Mouse (Mus musculus) embryonic facial prominence, embryonic 15.5 days (tissue): ENCODE data around the gene Kcna7. TPM values are rescaled to one million over a fixed set of nuclear protein-coding genes. Genes with fewer than 3 reads are reported as not detected.
A peak's percentile ranks its signal among the peaks of the same experiment; 100 is the strongest.
"Not testable (repeated sequence)": the region's sequence is repeated elsewhere in the genome, so short reads cannot be mapped to it uniquely, and the experiment has no call there.

Experiments
- ATAC-seq: fragments of 200-750 bp; cut with Nextera tagmentation; 2 replicates; pipeline ENCODE4 v1.8.0; 2017; ENCODE audit warnings: low read depth, moderate TSS enrichment; ENCODE audit not compliant: insufficient number of reproducible peaks, low FRiP score, low TSS enrichment
- H3K27ac ChIP-seq: fragments of 300-500 bp; sonication (generic); replicated peaks from 2 replicates; pipeline ENCODE4 v1.5.1; 2015; ENCODE audit warnings: mild to moderate bottlenecking, inconsistent platforms
- H3K27me3 ChIP-seq: fragments of 300-500 bp; sonication (generic); 2 replicates; pipeline ENCODE4 v1.6.1; 2015; ENCODE audit warnings: inconsistent platforms
- H3K36me3 ChIP-seq: fragments of 300-500 bp; sonication (generic); 2 replicates; pipeline ENCODE4 v1.6.1; 2015; ENCODE audit warnings: mild to moderate bottlenecking, inconsistent platforms
- H3K4me1 ChIP-seq: fragments of 300-500 bp; sonication (generic); 2 replicates; pipeline ENCODE4 v1.6.1; 2015; ENCODE audit warnings: inconsistent platforms
- H3K4me2 ChIP-seq: fragments of 300-500 bp; sonication (generic); replicated peaks from 2 replicates; pipeline ENCODE4 v1.6.1; 2015; ENCODE audit warnings: mild to moderate bottlenecking, inconsistent platforms
- H3K4me3 ChIP-seq: fragments of 300-500 bp; sonication (generic); replicated peaks from 2 replicates; pipeline ENCODE4 v1.5.1; 2015; ENCODE audit warnings: mild to moderate bottlenecking, inconsistent platforms
- H3K9ac ChIP-seq: fragments of 300-500 bp; sonication (generic); 2 replicates; pipeline ENCODE4 v1.6.1; 2015; ENCODE audit warnings: inconsistent platforms
- H3K9me3 ChIP-seq: fragments of 300-500 bp; sonication (generic); replicated peaks from 2 replicates; pipeline ENCODE4 v1.6.1; 2016; ENCODE audit warnings: inconsistent platforms
- WGBS: fragments of 180-500 bp; shearing (Covaris S2); methylation state at CpG from one replicate; pipeline ENCODE4 v1.1.7; 2015; 5-methylcytosine and 5-hydroxymethylcytosine counted together
- polyA plus RNA-seq: library from polyadenylated mRNA; unstranded; fragments of >200 nt; fragmentation: Nextera tagmentation; extraction: Ambion mirVana; gene quantifications from 2 replicates; pipeline ENCODE4 v1.2.1, GENCODE M21; 2015

Kcna7 gene
- polyA plus RNA-seq, result 0.22 and 0.36 TPM in 2 replicates

- no peak for ATAC-seq
- 9% methylated on average over 28 of the region's 28 CpGs for WGBS
- H3K9me3 ChIP-seq, result no peaks in the 10 kb centered on the region
- H3K9ac ChIP-seq, result 0 out of 2 replicates have a peak within 1 kb of the TSS, but pooled peaks have one; percentile 2
- peaks cover 24% of the 10 kb centered on the region for H3K4me1 ChIP-seq
- H3K4me3 ChIP-seq, result peak within 1 kb of the TSS; percentile 46
- H3K27me3 ChIP-seq, result peaks cover 53% of the 10 kb centered on the region
- H3K27ac ChIP-seq, result no peak within 1 kb of the TSS
- peak within 1 kb of the TSS; percentile 83 for H3K4me2 ChIP-seq
- H3K36me3 ChIP-seq, result no peaks in the 10 kb centered on the region
Observed at GRCm38 (mm10) chr7:45405091-45406075, at the start of gene Kcna7. Gene Kcna7, plus strand, starts transcription at chr7:45405653.

GRCm38 (mm10) chr7:45356087-45356486 lies 49.4 kb upstream of the Kcna7 start:
- H3K4me1 ChIP-seq, result peaks cover 2% of the 10 kb centered on the region
- peaks cover 10% of the 10 kb centered on the region; the same call in 1 of the 2 replicates for H3K36me3 ChIP-seq
- ATAC-seq, result no peak
- H3K4me3 ChIP-seq, result no peak overlapping the region
- WGBS, result 48% methylated on average over 13 of the region's 13 CpGs
- H3K9me3 ChIP-seq, result no peaks in the 10 kb centered on the region
- H3K4me2 ChIP-seq, result no peak overlapping the region
- H3K27ac ChIP-seq, result no peak overlapping the region
- H3K27me3 ChIP-seq, result peaks cover 2% of the 10 kb centered on the region; the same call in 1 of the 2 replicates
- H3K9ac ChIP-seq, result no peak overlapping the region

- not testable (repeated sequence) for H3K36me3 ChIP-seq, ATAC-seq, H3K27ac ChIP-seq, H3K9ac ChIP-seq, H3K4me3 ChIP-seq, H3K4me2 ChIP-seq, H3K9me3 ChIP-seq
- H3K27me3 ChIP-seq, result peaks cover 25% of the 10 kb centered on the region; the same call in 1 of the 2 replicates
- WGBS, result 65% methylated on average over 11 of the region's 11 CpGs
- H3K4me1 ChIP-seq, result peaks cover 21% of the 10 kb centered on the region
Observed at GRCm38 (mm10) chr7:45359081-45359480, 46.4 kb upstream of the Kcna7 start.

GRCm38 (mm10) chr7:45360404-45361125 lies 44.9 kb upstream of the Kcna7 start:
- peaks cover 3% of the 10 kb centered on the region; the same call in 1 of the 2 replicates for H3K36me3 ChIP-seq
- H3K4me1 ChIP-seq, result peaks cover 23% of the 10 kb centered on the region
- H3K4me2 ChIP-seq, result peak overlapping the region; percentile 83; the same call in 1 of the 2 replicates
- 50% methylated on average over 18 of the region's 18 CpGs for WGBS
- 0 out of 2 replicates have a peak overlapping the region, but pooled peaks have one; percentile 50 for H3K4me3 ChIP-seq
- H3K27me3 ChIP-seq, result peaks cover 35% of the 10 kb centered on the region; the same call in 1 of the 2 replicates
- H3K9me3 ChIP-seq, result no peaks in the 10 kb centered on the region
- no peak overlapping the region for H3K9ac ChIP-seq
- no peak overlapping the region for H3K27ac ChIP-seq
- peak; percentile 26; the same call in 1 of the 2 replicates for ATAC-seq

GRCm38 (mm10) chr7:45361243-45361804 lies 44.1 kb upstream of the Kcna7 start:
- WGBS, result 1% methylated on average over 43 of the region's 43 CpGs
- H3K27ac ChIP-seq, result no peak overlapping the region; the same call in 1 of the 2 replicates
- ATAC-seq, result peak; percentile 88
- no peaks in the 10 kb centered on the region for H3K9me3 ChIP-seq
- peak overlapping the region; percentile 50 for H3K4me3 ChIP-seq
- H3K27me3 ChIP-seq, result peaks cover 39% of the 10 kb centered on the region; the same call in 1 of the 2 replicates
- peak overlapping the region; percentile 26 for H3K9ac ChIP-seq
- H3K36me3 ChIP-seq, result peaks cover 3% of the 10 kb centered on the region; the same call in 1 of the 2 replicates
- peaks cover 30% of the 10 kb centered on the region for H3K4me1 ChIP-seq
- peak overlapping the region; percentile 83 for H3K4me2 ChIP-seq

GRCm38 (mm10) chr7:45362801-45363200 lies 42.7 kb upstream of the Kcna7 start:
- H3K4me1 ChIP-seq, result peaks cover 39% of the 10 kb centered on the region
- no peak overlapping the region for H3K4me3 ChIP-seq
- H3K27me3 ChIP-seq, result peaks cover 39% of the 10 kb centered on the region; the same call in 1 of the 2 replicates
- WGBS, result 6% methylated on average over 13 of the region's 13 CpGs
- no peaks in the 10 kb centered on the region for H3K36me3 ChIP-seq
- no peak overlapping the region for H3K27ac ChIP-seq
- no peak for ATAC-seq
- no peak overlapping the region for H3K9ac ChIP-seq
- no peak overlapping the region for H3K4me2 ChIP-seq
- H3K9me3 ChIP-seq, result no peaks in the 10 kb centered on the region

GRCm38 (mm10) chr7:45363983-45364382 lies 41.5 kb upstream of the Kcna7 start:
- WGBS, result 88% methylated on average over 2 of the region's 2 CpGs
- Histone ChIP-seq H3K36me3 (no peaks in the 10 kb centered on the region), H3K4me1 (peaks cover 43% of the 10 kb centered on the region), H3K9ac (no peak overlapping the region), H3K27ac (0 out of 2 replicates have a peak overlapping the region, but pooled peaks have one; percentile 44), H3K27me3 (peaks cover 49% of the 10 kb centered on the region), H3K9me3 (no peaks in the 10 kb centered on the region), H3K4me3 (no peak overlapping the region), H3K4me2 (no peak overlapping the region)
- ATAC-seq, result no peak

GRCm38 (mm10) chr7:45365742-45366651 lies 39.5 kb upstream of the Kcna7 start:
- WGBS, result 5% methylated on average over 34 of the region's 35 CpGs
- Histone ChIP-seq H3K4me2 (peak overlapping the region; percentile 98), H3K4me1 (peaks cover 55% of the 10 kb centered on the region), H3K9ac (peak overlapping the region; percentile 52), H3K9me3 (no peaks in the 10 kb centered on the region), H3K27ac (0 out of 2 replicates have a peak overlapping the region, but pooled peaks have one; percentile 41), H3K4me3 (peak overlapping the region; percentile 70), H3K27me3 (peaks cover 58% of the 10 kb centered on the region), H3K36me3 (no peaks in the 10 kb centered on the region)
- ATAC-seq, result no peak

GRCm38 (mm10) chr7:45366652-45367019 lies 38.8 kb upstream of the Kcna7 start, which contains the start of gene Ppfia3:
Gene Ppfia3, minus strand, starts transcription at chr7:45367019.
- H3K9me3 ChIP-seq, result no peaks in the 10 kb centered on the region
- WGBS, result 2% methylated on average over 22 of the region's 26 CpGs
- no peaks in the 10 kb centered on the region for H3K36me3 ChIP-seq
- H3K27ac ChIP-seq, result peak within 1 kb of the TSS; percentile 78
- peaks cover 49% of the 10 kb centered on the region for H3K4me1 ChIP-seq
- peaks cover 52% of the 10 kb centered on the region for H3K27me3 ChIP-seq
- ATAC-seq, result 0 out of 2 replicates have a peak, but pooled peaks have one; percentile 4
- H3K4me3 ChIP-seq, result peak within 1 kb of the TSS; percentile 70
- peak within 1 kb of the TSS; percentile 52 for H3K9ac ChIP-seq
- peak within 1 kb of the TSS; percentile 98 for H3K4me2 ChIP-seq
